Mouse (Mus musculus) granulocyte monocyte progenitor cell, adult 5-6 weeks (primary cell): ENCODE measurements at regions not wholly inside any gene's neighbourhood (a gene's known extent, or its start where the extent isn't known, plus 50 kb on each side); places are given as distances from the start of the nearest gene placed in this dataset.

ENCODE experiments used
- ATAC-seq: replicated peaks from 2 replicates; pipeline ENCODE4 v1.8.0; 2016; ENCODE audit warnings: mild to moderate bottlenecking, moderate TSS enrichment, inconsistent platforms; ENCODE audit not compliant: poor library complexity, severe bottlenecking

DNA sequence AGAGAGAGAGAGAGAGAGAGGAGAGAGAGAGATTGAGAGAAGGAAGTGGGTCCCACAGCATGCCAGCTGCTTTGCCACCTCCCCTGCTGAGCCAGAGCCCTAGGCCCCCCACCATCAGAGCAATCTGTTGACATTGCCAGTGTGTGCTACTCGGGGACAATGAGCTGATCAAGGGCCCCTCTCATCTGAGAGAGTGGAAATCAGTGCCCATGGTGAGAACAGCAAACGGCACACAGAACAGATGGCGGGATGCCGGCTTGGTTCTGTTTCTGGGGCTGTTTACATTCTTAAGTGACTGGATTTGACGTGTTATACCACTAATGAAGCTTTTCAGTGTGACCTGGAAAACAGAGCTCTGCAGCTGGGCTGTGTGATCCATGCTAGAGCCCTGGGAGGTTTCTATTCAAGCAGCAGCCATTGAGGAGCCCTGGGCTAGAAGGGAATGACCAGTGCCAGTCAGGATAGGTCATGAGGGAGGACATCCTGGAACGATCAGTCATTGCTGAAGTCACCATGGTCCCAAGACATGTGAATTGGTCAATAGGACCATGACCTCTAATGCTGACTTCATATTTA, 296.0 kb downstream of the Irx2 start:
- no peak for ATAC-seq

DNA sequence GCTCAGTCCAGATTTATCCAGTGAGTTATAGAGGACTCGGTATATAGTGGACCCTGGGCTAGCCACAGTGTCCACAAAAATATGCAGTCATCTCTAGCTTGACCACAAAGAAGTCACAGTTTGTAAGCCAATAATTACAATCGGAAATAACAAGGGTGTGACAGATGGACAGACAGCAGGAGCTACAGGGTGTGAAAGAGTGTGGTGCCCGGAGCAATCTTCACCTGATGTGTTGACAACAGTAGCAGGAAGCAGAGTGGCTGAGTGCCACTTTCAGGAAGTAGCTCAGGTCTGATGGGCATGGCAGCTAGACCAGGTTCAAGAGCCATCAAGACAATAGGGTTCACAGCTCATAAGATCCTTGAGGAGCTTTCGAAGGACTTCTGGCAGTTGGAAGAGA, 308.6 kb downstream of the Irx2 start:
- no peak for ATAC-seq

DNA sequence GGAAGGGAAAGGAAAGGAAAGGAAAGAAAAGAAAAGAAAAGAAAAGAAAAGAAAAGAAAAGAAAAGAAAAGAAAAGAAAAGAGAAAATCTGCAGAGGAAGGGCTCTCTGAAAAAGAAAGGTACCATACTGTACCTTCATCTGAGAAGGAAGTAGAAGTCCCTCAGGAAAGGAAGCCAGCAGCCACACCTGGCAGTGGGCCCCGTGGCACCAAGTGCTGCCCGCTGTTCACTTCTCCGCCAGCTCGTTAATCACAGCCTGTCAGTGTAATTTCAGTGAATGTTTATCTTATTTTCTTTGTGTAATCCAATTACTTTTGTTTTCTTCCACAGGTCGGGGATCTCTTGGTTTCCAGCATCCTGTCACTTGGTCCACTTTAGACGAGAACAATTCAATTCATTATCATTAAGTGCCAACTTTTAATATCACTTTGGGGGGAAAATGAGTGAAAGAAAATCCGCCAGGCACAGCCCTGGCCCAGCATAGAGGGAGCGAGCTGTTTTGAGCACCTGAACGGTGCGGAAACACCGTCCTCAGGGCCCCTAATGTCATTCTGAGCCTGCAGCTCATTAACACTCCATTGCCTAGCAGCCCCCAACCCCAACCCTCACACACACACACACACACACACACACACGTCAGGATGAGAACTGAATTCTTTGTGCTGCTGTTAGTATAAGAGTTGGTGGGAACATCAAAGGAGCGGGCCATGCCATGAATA, 309.7 kb downstream of the Irx2 start:
- no peak for ATAC-seq

DNA sequence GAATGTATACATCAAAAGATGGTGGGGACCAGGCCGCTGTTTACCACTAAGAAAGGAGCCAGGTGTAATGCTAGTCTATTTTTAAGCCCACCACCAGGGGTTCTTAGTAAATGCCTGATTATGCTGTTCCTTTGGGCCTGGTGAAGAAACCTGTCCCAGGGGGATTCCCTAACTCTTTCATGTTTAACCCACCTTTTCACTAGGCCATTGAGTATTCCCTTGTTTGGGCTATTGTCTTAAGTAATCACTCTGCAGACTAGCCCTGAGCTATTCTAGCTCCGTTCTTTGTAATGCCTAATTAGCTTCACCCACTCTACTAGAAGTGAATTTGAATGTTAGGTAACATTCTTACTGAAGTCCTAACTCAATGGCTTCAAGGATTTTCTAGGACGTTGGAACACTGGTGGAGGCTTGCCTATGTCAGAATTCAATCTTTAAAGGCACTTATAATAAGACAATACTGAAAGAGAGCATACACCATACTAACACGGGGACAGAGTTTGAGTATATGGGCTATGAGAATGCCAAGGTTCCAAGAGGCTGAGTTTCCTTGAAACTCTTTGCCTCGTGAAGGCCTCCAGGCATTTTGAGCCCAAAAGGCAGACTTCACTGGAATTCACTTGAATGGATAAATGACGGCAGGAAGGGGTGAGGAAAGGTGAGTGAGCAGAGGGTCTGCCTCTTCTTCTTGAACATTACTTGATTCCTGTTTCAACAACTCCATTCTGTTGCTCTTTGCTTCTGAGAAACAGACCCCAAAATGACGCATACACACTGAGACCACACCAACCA, 312.7 kb upstream of the Irx4 start:
- ATAC-seq = no peak

DNA sequence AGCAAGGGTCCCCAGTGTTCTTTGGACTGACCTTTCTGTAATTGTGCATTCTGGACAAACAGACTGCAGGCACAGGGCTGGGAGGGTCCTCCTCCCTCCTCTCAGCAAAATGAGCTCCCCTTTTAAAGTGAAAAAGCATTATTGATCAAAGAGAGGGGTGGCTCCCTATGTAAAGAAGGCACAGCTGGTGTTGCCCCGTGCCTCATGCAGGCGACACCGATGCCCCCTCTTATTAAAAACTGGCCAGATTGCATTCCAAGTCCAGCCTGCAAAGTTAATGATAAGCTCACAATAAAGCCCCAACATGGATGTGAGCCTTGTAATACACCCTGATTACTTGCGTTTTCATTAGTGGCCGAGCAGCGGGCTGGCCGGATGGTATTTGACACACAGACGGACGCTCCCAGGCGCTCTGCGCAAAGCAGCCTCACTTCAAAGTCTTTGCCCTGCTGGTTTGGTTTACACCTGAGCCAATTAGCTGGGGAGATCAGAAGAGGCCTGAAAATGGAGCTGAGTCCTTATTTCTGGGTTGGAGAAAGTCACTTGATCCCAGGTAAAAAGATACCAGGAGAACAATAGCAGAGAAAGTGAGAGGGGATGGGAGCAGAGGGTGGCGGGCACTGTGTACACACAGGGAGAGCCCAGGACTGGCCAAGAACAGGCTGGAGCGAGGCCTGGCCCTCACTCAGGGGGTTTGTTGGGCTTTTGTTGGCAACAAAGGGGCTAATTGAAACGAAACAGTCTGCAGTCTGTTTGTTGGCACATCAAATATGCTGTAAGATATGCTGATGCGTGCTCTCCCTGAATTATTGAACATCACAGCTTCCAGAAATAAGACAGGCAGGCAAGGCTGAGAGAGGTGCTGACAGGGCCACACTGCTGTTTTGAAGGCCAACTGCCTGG, 301.4 kb upstream of the Irx4 start:
- no peak for ATAC-seq

DNA sequence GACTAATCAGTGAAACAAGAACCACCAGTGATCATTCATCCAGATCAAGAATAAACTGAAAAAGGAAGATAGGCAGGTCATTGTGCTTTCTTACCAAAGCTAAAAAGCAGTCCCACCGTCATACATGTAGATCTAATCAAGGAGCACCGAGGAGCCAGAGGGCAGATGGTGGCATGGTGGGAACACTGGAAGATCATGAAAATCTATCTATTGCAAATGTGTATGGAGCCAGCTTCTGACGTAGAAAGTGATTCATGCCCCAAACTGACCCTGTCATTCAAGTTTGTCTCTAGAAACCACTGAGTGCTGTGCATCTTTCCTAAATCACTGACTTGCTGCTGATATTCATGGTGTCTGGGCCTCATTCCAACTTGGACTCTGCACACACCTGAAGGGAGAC, 299.0 kb upstream of the Irx4 start:
- no peak for ATAC-seq

DNA sequence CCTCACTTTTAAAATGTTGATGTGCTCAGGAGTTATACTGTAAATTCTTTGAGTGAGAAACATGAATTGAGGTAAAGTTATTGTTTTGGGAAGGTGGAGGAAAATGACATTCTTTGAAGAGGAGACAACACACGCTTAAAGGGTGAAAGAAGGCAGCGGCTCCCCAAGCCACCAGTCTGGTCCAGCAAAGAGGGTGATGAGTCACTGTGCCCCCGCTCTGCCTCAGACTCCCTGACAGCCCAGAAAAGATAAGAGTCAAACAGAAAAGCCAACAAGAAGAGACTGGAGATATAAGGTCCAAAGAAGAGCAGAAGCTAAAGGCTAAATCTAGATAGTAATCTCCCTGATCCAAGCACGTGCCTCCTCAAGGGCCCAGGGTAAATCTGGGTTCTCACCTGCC, 288.1 kb upstream of the Irx4 start:
- ATAC-seq = no peak

DNA sequence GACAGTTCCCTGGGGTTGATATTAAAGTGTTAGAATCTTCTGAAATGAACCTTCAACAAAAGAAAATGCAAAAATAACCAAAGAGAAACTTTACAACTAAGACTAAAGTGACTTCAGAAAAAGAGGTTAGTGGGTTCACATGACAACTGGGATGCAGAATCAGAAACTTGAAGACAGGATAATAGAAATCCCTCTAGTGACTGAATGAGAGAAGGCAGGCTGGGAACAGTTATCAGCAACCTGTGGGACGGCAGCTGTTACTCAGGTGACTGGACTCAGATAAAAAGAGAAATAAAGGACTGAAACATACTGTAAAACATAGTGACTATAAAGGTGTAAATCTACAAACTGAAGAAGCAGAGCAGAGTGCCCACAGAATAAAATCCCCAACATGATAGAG, 287.4 kb upstream of the Irx4 start:
- no peak for ATAC-seq

DNA sequence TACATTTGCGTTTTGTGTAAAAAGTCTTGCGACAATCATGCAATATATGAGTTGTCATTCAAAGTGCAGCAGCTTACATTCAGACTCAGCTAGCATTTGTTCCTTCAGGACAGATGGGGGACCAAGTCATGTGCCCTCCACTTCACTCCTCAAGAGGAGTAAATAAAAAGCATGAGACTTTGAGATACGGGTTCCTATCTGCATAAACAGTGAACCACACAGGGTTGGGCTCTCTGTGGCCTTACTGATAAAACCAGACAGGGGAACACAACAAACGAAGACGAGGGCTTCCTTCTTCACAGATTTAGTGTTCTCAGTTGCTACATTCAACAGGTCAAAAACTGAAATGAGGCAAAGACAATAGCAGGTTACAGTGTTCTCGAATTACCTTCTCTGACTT, 283.1 kb upstream of the Irx4 start:
- no peak for ATAC-seq

DNA sequence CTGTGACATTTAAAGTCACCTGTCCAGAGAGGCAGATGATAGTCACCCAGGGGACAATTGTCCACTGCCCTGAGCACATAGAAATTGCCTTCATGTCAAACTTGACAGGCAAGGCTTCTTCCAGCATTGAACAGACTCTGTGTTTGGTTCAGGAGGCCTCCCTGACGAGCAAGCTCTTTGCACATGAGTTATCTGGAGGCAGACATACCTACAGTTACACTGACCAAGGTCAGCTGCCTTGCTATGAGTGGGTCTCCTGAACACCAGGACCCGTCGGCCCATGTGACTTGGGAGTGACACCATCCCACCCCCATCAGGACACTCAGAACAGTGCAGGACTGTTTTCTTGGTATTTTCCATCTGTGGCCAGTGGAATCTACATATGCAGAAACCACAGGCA, 282.3 kb upstream of the Irx4 start:
- no peak for ATAC-seq

DNA sequence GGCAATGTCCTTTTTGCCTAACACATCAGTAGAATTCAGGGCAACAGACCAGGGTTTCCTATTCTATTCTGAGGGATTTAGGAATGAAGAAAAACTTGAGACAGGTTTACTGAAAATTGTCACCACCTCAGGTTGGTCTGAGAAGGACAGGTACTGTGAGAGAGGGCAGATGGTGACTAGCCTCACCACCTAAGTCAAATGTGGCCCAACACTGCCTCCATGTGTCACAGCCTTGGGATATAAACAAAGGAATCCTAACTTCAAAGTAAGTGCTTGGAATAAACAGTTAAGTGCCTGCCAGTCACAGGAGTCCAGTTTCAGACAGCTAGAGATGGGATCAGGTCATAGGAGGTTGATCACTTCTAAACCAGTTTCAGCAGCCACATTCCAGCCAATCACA, 281.3 kb upstream of the Irx4 start:
- no peak for ATAC-seq

DNA sequence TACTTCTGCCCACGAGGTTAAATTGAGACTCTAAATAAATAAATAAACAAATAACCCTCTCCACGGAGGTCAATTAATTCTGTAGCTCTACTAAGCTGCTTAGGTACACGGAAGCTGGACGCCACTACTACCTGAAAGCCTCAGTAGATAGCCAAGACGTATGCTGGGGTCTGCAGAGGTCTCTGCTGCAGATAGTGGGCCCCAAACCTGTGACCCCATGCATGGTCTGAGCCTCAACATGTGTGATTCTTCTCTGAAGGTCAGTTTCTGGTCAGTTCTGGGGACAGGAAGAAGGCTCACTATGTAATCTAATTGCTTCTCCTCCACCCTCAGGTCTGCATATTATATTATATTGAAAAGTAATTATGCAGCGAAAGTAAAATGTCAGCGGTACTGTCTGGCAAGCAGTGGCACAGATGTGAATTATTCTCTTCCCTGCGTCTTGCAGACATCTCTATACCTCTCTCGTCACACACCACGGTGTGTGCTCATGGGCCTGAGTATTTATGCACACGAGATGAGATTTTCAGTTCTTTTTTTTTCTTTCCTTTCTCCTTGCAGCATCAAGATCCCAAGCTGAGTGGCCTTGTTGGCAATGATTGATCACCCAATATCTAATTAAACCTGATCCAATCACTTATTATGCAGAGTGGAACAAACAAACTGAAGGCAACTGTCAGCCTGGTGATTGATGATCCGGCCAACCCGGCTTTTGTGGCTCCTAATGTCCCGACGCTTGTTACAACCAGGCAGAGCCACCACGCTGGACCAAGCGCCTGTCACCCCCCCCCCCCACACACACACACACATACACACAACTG, 267.5 kb upstream of the Irx4 start:
- ATAC-seq = no peak

DNA sequence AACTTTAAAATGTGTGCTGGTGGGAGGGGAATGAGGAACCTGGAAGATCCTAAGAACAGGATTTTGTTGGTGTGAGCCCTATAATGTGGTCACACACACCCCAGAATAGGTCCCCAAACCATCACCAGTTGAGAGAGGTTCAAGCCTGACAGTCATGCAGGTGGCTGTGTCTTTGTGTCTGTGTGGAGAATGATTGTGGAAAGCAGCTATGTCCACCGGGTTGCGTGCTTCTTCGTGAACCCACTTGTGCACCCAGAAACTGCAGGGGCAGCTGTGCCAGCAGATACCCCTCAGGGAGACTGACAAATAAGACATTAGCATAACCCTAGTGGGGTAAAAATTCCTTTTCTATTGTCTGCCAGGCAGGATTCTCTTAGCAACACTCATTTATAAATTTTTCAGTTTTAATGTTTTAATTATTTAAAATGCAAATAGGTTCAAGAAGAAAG, 266.8 kb upstream of the Irx4 start:
- no peak for ATAC-seq

DNA sequence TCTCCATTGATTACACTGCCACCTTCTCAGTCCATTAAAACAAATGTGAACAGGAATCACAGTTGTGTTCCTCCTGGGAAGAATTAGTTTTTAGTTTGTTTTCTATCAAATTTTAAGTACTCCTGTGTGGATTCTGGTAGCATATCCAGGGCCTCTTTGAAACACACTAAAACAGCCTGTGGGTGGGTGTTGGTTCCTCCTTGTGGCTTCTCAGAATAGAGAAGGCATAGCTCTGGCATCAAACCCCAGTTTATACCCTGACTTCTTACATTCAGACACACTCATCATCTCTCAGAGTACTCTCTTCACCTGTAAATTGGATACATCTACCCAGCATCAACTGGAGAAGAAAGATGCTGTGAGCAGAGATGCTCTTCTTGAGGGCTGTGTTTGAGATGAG, 265.7 kb upstream of the Irx4 start:
- no peak for ATAC-seq

DNA sequence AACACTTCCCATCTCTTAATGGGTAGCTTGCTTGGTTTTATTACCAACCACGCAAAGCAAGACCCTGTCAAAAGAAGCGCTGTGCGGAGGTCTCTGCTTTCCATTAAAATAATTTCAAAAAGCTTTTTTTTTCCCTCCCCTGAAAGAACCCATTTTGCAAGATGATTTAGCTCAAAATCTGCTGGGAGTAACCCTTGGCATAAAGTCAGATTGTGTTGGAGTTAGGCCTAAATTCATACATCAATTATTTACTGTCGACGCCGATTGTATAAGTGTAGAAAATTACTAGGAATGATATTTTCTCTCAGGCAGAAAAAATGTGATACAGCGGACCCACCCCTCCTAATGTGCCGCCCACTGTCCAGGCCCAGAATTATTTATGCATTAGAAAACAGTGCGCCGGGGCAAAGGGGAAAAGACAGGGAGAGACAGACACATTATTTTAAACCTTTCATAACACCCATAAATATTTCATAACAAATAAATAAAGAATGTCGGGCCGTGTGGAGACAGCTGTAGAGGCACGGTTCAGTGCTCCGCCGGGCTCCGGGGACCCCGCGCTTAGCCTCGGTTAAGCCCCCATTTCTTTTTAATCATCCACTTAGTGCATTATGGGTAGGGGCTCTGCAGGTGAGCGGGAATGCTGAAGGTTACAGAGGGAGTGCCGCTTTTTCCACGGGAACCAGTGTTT, 251.3 kb upstream of the Irx4 start:
- ATAC-seq = no peak

DNA sequence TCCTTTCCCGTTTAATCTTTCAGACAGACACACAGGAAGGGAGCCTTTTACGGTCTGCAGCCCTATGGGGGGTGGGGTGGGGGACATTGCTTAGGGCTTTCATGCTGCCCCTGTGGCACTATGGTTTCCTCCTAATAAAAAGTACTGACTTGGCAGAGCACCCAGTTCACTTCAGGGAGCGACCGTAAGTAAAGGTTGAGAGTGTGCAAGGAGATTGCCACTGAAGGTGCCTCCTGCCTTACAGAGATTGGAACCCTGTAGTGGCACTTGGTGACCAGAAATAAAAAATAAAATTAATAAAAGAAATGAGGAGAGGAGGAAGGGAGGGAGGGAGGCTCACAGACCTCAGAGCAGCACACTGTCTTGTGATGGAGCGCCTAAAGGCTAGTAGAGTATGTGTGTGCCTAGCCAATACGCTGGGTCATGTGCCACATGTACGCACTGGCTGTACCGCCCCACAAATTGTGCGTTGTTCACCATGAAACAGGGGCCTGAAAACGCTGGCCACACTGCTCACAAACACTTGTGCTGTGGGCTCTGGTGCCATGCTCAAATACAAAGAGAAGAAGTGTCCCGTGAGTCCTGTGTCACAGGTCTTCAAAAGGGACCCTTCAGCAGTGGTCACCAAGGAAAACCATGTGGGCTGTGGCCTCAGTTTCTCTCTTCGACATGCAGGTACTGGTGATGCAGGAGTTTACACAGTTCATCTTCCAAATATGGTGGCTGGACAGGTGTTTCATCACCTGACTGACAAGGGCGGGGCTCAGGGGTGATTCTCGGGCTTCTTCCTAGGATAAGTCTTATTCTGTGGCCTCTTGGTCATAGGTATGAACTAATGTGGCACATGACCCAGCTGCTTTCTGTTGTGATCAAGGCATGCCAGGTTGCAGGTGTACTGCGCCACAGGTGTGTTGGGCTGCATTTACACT, 250.5 kb upstream of the Irx4 start:
- ATAC-seq = no peak

DNA sequence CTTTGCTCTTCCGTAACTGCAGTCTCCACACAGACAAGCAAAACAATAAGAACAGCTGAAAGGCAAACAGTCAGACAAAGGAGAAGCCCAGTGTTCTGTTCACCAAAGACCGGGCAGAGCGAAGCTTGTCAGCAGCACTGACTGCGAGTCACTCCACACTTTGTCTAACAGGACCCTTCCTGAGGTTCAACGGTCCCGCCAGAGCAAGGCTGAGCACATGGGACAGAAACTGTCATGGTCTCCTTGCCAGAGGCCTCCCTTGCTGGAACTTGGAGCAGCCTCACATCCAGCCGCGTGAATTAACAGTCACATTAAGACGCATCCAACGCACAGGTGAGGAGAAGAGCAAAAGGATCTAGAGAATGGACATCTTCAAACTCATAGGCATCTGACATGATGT, 241.1 kb upstream of the Irx4 start:
- ATAC-seq = no peak

DNA sequence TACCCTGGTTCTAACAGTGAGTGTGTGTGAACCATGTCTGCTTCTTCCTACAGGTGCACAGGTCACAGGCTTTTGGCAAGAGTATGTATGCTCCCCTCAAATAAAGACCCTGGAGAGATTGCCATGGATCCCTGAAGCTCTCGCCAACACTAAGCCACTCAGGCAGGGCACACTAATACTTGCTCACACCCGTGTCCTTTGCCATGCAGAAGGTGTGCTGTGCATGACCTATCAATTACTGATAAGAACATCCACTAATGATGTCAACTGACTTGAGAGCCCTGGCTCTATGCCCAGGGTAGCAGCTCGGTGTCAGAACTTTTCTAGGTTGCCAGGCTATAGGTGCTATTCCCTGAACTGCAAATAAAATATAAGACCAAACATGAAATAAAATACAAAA, 229.1 kb upstream of the Irx4 start:
- ATAC-seq = no peak
